Mouse (Mus musculus) testis, adult 2 months (tissue): ENCODE measurements at regions not wholly inside any gene's neighbourhood (a gene's known extent, or its start where the extent isn't known, plus 50 kb on each side); places are given as distances from the start of the nearest gene placed in this dataset.

Experiments
- CTCF ChIP-seq: fragments of 200-500 bp; IDR thresholded peaks from 2 replicates; pipeline ENCODE4 v1.5.1; 2012; ENCODE audit warnings: low read depth, mild to moderate bottlenecking, inconsistent platforms, low read length, moderate library complexity; ENCODE audit not compliant: control insufficient read depth, insufficient read depth, insufficient replicate concordance
- POLR2A ChIP-seq: fragments of 200-500 bp; IDR thresholded peaks from 2 replicates; pipeline ENCODE4 v1.6.1; 2012; ENCODE audit warnings: low read depth, mild to moderate bottlenecking, inconsistent platforms, low read length, moderate library complexity; ENCODE audit not compliant: control insufficient read depth

- TF ChIP-seq POLR2A (no peak), CTCF (no peak)
These were observed 87.8 kb upstream of the Zfp366 start for GRCm38 (mm10) chr13:99096837-99097236.
